Mouse (Mus musculus): ENCODE data around the gene Oas1a.
"Not testable (repeated sequence)": the region's sequence is repeated elsewhere in the genome, so short reads cannot be mapped to it uniquely, and the experiment has no call there.

Oas1a gene

GRCm38 (mm10) chr5:120906791-120907733 lies at the start of gene Oas1a:
Gene Oas1a (minus strand): TSS chr5:120907521.
- not testable (repeated sequence) for DNase-seq (ENCODE audit: low spot score in 2 of 2)

DNA sequence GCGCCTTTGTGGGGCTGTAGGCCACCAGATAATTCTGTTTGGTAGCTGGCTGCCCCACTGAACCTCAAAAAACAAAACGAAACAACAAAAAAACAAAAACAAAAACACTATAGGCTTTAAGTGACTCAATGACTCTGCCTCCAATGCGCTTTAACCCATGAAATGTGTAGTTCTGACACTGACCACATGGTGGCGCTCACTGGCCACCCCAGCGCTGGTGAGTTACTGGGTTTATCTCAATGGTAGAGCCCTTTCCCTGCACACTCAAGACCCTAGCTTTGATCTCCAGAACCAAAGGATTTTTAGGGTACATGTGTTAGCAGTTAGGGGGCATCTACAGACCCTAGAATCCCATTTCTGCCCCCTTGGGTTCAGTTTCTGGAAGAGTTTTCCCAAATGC lies 46.7 kb upstream of the Oas1a start:
- no peak for DNase-seq (ENCODE audit: low spot score in 2 of 2)

DNA sequence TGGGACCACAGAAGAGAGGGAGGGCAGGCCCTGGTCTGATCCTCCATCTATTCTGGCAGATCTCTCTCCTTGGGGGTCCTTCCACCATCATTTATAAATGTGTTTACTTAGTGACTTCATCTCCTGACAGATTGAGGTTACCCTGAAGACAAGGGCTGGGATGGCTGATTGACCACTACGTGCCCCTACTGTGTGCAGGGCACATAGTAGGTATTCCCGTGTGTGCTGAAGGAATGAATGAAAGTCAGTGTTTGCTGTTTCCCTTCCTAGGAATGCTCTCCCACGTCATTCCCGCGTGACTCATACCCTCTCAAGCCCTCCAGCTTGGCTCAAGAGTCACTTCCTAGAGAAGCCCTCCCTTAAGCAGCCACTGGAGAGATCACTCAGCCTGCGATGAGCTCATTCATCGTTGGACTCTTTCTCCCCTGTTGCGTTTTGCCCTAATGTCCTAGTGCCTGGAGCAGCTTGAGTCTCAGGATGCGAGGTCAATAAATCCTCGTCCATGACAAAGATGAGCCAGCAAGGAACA lies 45.0 kb upstream of the Oas1a start:
- DNase-seq (ENCODE audit: low spot score in 2 of 2), result peak in 1 of 2 experiments; percentile 10

GRCm38 (mm10) chr5:120942076-120942475 lies 34.8 kb upstream of the Oas1a start:
- DNase-seq (ENCODE audit: low spot score in 2 of 2), result no peak

DNA sequence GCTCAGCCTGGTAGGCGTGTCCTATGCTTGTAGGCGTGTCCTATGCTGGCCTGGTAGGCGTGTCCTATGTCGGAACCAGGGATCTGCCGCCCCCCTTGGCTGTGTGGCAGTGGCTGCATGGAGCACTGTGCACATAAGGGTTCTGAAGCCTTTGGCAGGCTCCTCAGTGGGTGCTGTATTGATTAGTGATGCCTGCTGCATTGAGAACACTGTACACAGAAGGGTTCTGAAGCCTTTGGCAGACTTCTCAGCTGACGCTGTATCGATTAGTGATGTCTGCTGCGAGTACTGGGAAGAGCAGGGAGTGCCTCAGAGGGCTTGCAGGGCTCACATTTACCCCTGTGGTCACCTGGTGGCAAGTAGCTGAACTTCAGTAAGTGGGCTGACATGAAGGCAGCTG lies 31.3 kb upstream of the Oas1a start:
- no peak for DNase-seq (ENCODE audit: low spot score in 2 of 2)

DNA sequence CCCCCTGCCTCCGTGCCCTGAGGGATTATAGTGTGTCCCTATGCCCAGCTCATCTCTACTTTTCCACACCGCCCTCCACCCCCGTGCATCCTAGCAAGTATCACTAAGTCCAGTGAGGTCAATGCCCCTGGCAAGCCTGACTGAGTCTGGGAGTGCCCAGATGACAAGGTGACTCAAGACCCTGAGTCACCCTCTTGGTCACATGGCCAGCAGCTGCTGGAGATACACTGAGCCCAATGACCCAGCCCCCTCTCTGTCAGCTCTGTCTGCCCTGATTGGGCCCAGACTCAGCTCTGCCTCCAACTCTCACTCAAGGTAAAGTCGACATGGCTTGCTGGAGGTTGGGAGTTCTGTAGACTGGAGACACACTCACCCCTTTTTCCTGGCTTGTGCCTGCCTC lies 30.5 kb upstream of the Oas1a start:
- DNase-seq (ENCODE audit: low spot score in 2 of 2), result no peak

DNA sequence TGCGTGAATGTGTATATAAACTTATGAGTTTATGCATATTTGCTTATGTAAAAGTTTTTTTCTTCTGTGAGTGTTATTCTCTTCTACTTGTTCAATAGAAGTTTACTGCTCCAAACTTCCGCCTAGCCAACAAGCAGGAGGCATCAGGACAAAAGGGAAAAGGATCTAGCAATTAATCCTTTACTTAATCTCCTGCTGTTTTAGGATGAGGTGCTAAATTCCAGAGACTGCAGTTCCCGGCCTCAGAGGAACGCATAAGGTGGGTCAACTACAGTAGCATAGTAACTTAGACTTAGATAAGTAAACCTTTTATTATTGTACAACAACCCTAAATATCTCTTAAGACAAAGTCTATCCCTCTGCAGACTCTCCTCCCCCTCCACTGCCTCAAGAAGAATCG lies 26.6 kb upstream of the Oas1a start:
- no peak for DNase-seq (ENCODE audit: low spot score in 2 of 2)

GRCm38 (mm10) chr5:120927036-120927435 lies 19.7 kb upstream of the Oas1a start:
- no peak for DNase-seq (ENCODE audit: low spot score in 2 of 2)

- DNase-seq (ENCODE audit: low spot score in 2 of 2), result not testable (repeated sequence)
Observed at GRCm38 (mm10) chr5:120926311-120926710, 19.0 kb upstream of the Oas1a start.

GRCm38 (mm10) chr5:120924520-120924919 lies 17.2 kb upstream of the Oas1a start:
- not testable (repeated sequence) for DNase-seq (ENCODE audit: low spot score in 2 of 2)

DNA sequence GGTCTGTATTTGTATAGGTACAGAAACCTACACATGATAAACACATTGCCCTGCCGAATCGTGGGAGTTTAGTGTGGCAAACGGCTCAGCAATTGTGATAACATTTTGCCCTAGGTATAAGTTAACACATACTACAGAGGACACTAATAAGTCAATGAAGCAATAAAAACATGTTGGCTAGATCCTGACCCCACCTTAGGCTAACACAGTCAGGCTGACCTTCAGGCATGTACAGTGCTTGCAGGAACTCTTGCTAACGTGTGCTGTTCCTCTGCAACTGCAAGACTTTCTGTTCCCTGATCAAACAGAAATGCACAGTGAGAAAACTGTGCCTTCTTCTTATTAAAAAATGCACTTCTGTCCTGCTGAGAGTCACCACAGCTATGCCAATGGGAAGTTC lies 16.6 kb upstream of the Oas1a start:
- DNase-seq (ENCODE audit: low spot score in 2 of 2), result no peak

DNA sequence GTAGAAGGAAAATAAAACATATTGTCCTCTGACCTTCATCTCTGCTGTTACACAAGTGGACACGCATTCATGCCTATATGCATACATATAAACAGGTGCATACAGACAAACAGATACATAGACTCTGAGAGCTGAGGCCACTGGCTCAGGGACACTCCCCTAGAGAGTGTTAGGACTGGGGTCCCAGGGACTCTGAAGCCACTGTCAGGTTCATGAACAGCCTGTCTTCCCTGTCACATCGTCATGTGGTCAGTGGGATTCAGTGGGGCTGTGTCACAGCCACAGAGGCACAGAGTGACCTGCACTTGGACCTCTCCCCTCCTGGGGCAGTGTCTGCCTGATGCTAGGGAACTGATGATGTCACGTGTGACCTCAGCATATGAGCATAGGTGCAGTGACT lies 13.0 kb upstream of the Oas1a start:
- DNase-seq (ENCODE audit: low spot score in 2 of 2), result no peak

DNA sequence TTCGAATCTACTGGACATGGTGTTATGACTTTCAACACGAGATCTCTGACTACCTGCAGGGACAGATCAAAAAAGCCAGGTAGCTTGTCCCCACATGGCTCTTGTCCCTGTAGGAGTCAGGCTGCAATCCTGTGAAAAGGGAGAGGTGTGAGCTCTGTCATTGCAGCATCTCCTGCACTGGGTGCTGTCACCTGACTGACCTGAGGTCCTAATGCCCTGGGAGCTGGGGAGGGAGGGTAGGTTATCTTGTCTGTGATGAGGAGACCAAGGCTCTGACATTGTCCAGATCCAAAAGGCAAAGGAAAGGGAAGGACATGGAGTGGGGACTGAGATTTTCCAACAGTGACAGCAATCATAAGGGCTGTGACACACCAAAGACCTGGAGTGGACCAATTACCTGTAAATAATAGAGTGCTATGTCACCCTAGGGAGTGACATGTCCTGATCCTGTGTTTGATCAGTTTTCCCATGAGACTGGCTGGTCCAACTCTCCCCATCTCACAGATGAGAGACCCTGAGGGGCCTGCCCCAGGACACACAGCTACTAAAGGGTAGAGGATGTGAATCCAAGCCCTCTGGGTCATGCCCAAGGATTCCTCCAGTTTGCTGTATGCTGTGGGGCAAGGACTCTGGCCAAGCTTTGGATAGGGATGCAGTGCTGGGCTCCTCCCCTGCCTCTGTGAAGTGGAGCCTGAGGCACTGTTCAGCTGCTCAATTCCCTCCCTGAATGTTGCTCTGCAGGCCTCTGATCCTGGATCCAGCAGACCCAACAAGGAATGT lies 12.0 kb upstream of the Oas1a start:
- not testable (repeated sequence) for DNase-seq (ENCODE audit: low spot score in 2 of 2)

- DNase-seq (ENCODE audit: low spot score in 2 of 2), result not testable (repeated sequence)
Observed at GRCm38 (mm10) chr5:120914204-120914603, 6.9 kb upstream of the Oas1a start, which contains the start of gene Oas1d. Gene Oas1d (plus strand): TSS chr5:120914536.

DNA sequence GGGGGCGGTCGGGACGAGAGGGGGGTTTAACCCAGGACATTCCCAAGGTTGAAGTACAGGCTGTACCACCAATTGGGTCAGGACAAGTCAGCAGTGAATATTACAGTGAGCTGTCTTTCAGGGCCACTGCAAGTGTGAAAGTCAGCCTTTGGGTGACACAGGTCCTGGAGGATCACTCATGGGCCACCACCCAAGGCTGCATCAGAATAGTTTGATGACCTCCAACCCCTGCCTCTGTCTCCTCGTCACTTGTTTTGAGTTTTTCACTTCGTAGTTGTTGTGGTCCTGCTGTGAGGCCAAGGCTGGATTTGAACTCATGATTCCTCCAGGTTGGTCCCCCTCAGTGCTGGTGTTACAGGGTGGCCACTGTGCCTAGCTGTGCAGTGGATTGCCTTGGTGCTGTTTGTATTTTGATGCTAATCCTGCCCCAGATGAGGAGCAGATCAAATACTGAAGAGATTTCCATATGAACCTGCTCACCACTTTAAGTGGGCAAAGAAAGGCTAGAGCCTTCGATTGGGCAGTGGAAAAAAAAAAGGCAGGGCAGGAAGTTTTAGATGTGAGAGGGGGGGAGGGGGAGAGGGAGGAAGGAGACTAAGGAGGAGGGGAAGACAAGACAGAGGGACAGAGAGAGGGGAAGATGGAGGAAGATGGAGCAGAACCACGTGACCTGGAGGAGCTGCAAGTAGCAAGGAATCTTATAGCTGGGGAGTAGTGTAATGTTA lies 1.0 kb upstream of the Oas1a start:
- no peak for DNase-seq (ENCODE audit: low spot score in 2 of 2)

- no peak for DNase-seq (ENCODE audit: low spot score in 2 of 2)
Observed at GRCm38 (mm10) chr5:120902056-120902455, 5.3 kb downstream of the Oas1a start.

DNA sequence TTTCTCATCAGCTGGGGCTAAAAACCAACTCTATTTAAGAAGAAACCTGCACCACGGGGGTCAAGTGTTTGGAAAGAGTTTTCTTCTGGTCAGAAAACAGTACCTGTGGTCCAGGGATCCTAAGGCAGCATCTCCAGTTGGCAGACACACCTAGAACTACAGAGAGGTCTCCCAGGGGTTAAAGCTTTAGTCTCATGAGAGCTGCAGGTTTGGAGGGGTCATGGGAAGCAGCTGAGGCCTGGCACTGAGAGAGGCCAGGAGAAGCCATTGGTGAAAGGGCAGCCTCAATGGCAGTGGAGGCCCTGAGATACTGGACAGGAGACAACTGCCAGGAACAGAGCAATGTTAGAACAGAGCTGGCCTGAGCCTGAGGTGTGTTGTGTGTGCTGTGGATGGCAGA lies 6.7 kb downstream of the Oas1a start:
- no peak for DNase-seq (ENCODE audit: low spot score in 2 of 2)

DNA sequence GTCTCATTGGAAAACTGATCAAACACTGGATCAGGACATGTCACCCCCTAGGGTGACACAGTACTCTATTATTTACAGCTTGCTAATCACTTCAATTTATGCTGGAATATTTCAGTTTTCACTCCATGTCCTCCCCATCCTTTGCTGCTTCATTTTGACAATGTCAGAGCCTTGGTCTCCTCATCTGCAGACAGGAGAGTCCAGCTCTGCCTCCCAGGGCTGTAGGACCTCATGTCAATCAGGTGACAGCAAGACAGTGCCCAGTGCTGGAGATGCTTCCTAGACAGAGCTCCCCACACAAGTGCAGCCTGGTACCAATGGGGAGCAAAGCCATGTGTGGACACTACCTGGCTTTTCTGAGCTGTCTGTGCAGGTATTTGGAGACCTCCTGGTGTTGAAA lies 8.6 kb downstream of the Oas1a start:
- DNase-seq (ENCODE audit: low spot score in 2 of 2), result no peak

DNA sequence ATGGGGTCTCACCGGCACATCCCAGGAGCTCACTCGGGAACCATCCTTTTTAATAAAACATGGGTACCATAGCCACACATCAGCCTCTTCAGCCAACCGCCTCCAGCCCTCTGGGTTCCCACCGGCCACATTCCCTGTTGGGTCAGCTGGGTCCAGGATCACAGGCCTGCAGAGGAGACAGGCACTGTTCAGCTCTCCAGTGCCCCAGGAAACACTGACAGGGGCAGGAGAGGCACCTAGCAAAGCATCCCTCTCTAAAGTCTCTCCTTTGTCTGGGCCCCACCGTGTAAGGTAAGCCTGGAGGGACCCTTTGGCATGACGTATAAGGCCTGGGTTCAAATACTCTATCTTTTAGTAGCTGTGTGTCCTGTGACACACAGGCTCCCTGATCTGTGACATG lies 9.0 kb downstream of the Oas1a start:
- DNase-seq (ENCODE audit: low spot score in 2 of 2), result no peak

DNA sequence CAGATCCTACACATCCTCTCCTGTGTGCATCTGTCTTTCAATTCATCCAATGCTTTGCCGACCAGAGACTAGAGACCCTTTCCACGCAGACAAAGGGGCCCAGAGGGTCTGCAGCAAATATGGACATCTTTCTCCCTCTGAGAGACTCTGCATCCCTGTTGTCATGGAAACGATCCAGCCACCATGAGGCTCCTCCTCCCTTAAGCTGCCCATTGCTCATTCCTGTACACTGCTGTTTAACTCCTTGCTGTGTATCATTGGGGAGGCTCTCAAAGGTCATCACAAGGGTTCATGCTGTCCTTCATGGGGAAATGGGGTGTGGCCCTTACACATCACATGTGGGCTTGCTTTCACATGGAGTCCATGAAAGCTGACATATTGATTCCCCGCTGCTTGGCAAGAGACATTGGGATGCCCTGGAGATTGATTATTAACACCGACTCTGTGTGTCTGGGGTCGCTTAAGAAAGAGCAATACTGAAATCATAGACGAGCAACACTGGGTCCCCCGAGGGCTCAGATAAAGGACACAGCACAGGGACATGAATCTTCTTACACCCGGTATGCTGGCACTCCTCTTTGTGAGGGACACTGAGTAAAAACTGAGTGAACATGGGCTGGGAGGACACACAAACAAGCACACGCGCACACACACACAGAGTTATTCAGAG lies 12.0 kb downstream of the Oas1a start:
- no peak for DNase-seq (ENCODE audit: low spot score in 2 of 2)

DNA sequence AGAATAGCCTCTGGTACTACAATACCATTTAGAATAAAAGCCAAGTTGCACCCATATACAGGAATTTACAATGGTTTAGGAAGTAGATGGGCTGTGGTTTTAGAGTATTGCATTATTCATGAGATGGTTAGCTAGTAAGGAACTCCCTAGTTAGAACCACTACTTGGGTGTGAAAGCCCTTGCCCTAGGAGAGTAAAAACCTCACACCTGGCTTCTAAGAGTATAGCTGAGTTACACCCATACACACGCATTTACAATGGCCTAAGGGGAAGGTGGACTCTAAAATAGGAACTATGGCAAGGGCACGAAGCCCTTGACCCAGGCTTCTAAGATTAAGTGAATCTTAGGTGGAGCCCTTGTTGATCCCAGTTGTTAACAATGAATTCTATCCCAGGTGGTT lies 12.6 kb downstream of the Oas1a start:
- not testable (repeated sequence) for DNase-seq (ENCODE audit: low spot score in 2 of 2)

Measured in urinary bladder, postnatal 36 days (tissue).